30 mouse cellular contexts compared by ENCODE assay signal in genomic region chr8:10708509-10708908, GRCm38 (mm10).
"Had no signal": no experiment of that assay in that cellular context is flagged by ENCODE, and none has a peak within 500 bp of the region (broad histone marks: within the 10 kb centered on the region; RNA-seq: fewer than 3 reads in every experiment).

No protein-coding gene starts in this region.

- ATAC-seq: liver, embryonic 12.5 days; liver, postnatal 0 days; lung, postnatal 0 days; midbrain, embryonic 15.5 days; midbrain, embryonic 16.5 days had no signal

- H3K36me3 ChIP-seq: limb, embryonic 10.5 days; limb, embryonic 12.5 days; limb, embryonic 13.5 days; limb, embryonic 15.5 days; liver, embryonic 12.5 days; liver, embryonic 13.5 days; liver, embryonic 15.5 days; lung, embryonic 15.5 days; midbrain, embryonic 10.5 days; midbrain, embryonic 12.5 days; midbrain, embryonic 15.5 days; neural tube, embryonic 12.5 days had no signal

- H3K27me3 ChIP-seq: limb, embryonic 12.5 days; limb, embryonic 13.5 days; limb, embryonic 15.5 days; liver, embryonic 13.5 days; liver, embryonic 15.5 days; lung, embryonic 15.5 days; midbrain, embryonic 12.5 days; midbrain, embryonic 15.5 days; neural tube, embryonic 12.5 days had no signal

- H3K9me3 ChIP-seq: limb, embryonic 10.5 days; limb, embryonic 12.5 days; limb, embryonic 13.5 days; limb, embryonic 15.5 days; liver, embryonic 12.5 days; liver, embryonic 13.5 days; liver, embryonic 15.5 days; lung, embryonic 15.5 days; midbrain, embryonic 10.5 days; midbrain, embryonic 12.5 days; midbrain, embryonic 15.5 days; neural tube, embryonic 12.5 days had no signal

- DNase-seq: left cerebral cortex, postnatal 4 days; liver, embryonic 13.5 days; liver, postnatal 0 days; lung, adult 18-20 months; lung, adult 2 months; lung, embryonic 14.5 days; lung, postnatal 10 days; lung, postnatal 14 days; lung, postnatal 36 days; lung, postnatal 4 days; midbrain, embryonic 14.5 days had no signal

- H3K9ac ChIP-seq: limb, embryonic 12.5 days; limb, embryonic 13.5 days; limb, embryonic 15.5 days; liver, embryonic 12.5 days; liver, embryonic 13.5 days; liver, embryonic 14.5 days; liver, embryonic 15.5 days; liver, postnatal 0 days; lung, embryonic 14.5 days; lung, embryonic 15.5 days; midbrain, embryonic 12.5 days; midbrain, embryonic 15.5 days; neural tube, embryonic 12.5 days had no signal

- H3K27ac ChIP-seq: left cerebral cortex, adult 2 months; limb, embryonic 10.5 days; limb, embryonic 12.5 days; limb, embryonic 13.5 days; limb, embryonic 15.5 days; liver, embryonic 12.5 days; liver, embryonic 13.5 days; liver, embryonic 14.5 days; liver, embryonic 15.5 days; lung, embryonic 15.5 days; macrophage; midbrain, embryonic 10.5 days; midbrain, embryonic 12.5 days; midbrain, embryonic 15.5 days; neural tube, embryonic 12.5 days had no signal

- H3K4me2 ChIP-seq: limb, embryonic 12.5 days; limb, embryonic 13.5 days; limb, embryonic 15.5 days; liver, embryonic 11.5 days; liver, embryonic 12.5 days; liver, embryonic 13.5 days; liver, embryonic 15.5 days; lung, embryonic 14.5 days; lung, embryonic 15.5 days; midbrain, embryonic 12.5 days; midbrain, embryonic 15.5 days; neural tube, embryonic 12.5 days had no signal

- H3K4me1 ChIP-seq: limb, embryonic 10.5 days; limb, embryonic 12.5 days; limb, embryonic 13.5 days; limb, embryonic 15.5 days; liver, embryonic 12.5 days; liver, embryonic 13.5 days; liver, embryonic 15.5 days; megakaryocyte, embryonic 14.5 days; neural tube, embryonic 12.5 days had no signal

- H3K4me3 ChIP-seq: left cerebral cortex, adult 2 months; limb, embryonic 10.5 days; limb, embryonic 12.5 days; limb, embryonic 13.5 days; limb, embryonic 15.5 days; liver, embryonic 12.5 days; liver, embryonic 13.5 days; liver, embryonic 15.5 days; lung, embryonic 15.5 days; megakaryocyte, embryonic 14.5 days; midbrain, embryonic 10.5 days; midbrain, embryonic 12.5 days; midbrain, embryonic 15.5 days; myocyte; neural tube, embryonic 12.5 days had no signal
